Mouse (Mus musculus) left cerebral cortex, postnatal 4 days (tissue): Measurements from ENCODE around the gene Aldh2. TPM values are rescaled to one million over a fixed set of nuclear protein-coding genes. Genes with fewer than 3 reads are reported as not detected.
A peak's percentile ranks its signal among the peaks of the same experiment; 100 is the strongest.

ENCODE experiments used
- DNase-seq: peaks from one replicate; pipeline ENCODE4 v3.0.0-alpha.2; 2022
- intact Hi-C: fragments of 180-260 bp; cut with DNase I; formaldehyde crosslinking; loops from one replicate; pipeline ENCODE4 v1.15.1; 2025
- total RNA-seq, 2 experiments: library from RNA; stranded (reverse); gene quantifications; 2 replicates each; pipeline ENCODE4 v1.2.3; 2021

Gene Aldh2
- total RNA-seq, 2 experiments from 2014 or later, result 87.4 to 90.9 TPM

GRCm38 (mm10) chr5:121596226-121596625 is 2.6 kb upstream of the Aldh2 start:
- intact Hi-C loops, result no loop called here
- no peak for DNase-seq

GRCm38 (mm10) chr5:121595758-121596157 is 2.1 kb upstream of the Aldh2 start:
- no peak for DNase-seq
- intact Hi-C loops, result no loop called here

GRCm38 (mm10) chr5:121594714-121595313 is 1.2 kb upstream of the Aldh2 start:
- intact Hi-C loops, result no loop called here
- DNase-seq, result no peak

DNA sequence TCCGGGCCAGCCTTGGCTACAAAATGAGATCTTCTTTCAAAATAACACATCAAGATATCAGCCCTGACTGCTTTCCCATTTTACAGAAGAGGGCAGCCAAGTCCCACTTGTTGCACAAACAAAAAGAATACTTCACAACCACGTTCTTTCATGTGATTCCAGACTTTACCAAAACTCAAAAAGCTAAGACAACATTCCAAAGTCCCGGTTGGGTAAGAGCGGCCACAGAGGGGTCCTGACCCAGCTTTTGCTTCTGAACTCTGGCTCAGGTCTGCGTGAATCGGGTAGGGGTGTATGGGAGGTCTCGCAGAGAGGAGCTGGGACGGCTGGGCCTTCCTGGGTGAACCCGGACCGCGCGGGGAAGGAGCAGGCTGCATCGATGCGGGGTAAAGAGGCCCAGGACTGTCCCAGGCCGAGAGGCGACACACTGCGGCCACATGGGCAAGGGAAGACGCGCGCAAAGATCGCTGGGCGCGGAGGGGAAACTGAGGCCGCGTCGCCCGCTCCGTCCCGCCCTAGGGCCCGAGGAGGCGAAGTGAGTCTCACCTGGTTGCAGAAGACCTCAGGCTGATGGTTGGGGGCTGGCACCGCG is 712 bp downstream of the Aldh2 start:
- intact Hi-C loops, result no loop called here

DNA sequence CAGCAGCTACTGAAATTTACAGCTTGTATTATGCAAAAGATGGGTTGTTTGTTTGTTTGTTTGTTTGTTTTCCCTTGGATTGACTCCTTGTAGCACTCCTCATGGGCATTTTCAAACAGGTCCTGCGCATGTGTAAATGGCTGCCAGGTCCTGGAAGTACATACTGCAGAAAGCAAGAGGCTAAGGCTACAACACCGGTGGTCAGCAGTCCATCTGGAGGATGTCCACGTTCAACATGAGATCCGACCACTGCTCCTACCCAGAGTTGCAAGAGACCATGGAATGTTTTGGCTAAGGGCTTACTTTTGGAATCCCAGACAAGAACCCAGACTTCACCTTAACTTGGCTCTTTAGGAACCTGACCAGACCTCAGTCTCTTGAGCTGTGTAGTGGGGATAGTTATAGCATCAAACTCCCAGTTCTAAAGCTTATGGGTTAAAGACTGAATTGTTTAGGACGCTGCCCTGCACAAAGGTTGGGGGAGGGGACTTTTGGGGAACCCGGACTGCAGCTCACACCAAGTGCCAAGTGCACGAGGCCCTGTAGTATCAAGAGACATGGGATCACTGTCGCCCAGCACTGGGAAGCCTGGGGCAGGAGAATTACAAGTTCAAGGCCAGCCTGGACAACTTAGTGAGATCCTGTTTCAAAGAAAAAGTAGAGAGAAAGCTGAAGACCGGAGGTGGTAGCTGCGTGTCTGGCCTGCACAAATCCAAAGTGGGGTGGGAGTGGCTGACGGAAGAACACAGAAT is 1.4 kb downstream of the Aldh2 start:
- intact Hi-C loops, result no loop called here
- DNase-seq, result no peak

More for the DNA sequence above, 712 bp downstream of the Aldh2 start:
- DNase-seq, result no peak

GRCm38 (mm10) chr5:121591417-121592063 is 2.1 kb downstream of the Aldh2 start:
- no peak for DNase-seq
- intact Hi-C loops, result no loop called here

DNA sequence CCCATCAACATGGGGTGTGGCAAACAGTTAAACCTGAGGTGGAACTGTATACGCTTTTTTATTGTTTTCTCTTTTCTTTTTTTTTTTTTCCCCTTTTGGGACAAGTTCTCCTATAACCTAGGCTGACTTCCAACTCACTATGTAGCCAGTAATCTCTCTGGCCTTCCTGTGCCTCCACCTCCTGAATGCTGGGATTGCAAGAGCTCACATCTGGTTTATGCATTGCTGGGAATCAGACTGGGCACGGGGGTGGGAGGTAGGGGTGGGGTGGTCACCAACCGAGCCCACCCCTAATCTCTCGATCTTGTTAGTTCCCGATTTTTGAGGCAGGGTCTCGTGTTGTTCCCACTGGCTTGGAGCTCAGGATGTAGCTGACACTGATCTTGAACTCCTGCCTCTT is 3.7 kb downstream of the Aldh2 start:
- intact Hi-C loops, result no loop called here

GRCm38 (mm10) chr5:121586400-121587039 is 7.1 kb downstream of the Aldh2 start:
- no peak for DNase-seq
- intact Hi-C loops, result no loop called here

More for the DNA sequence above, 3.7 kb downstream of the Aldh2 start:
- no peak for DNase-seq

- no peak for DNase-seq
- intact Hi-C loops, result no loop called here
Measured at GRCm38 (mm10) chr5:121585699-121586098, 7.9 kb downstream of the Aldh2 start.

DNA sequence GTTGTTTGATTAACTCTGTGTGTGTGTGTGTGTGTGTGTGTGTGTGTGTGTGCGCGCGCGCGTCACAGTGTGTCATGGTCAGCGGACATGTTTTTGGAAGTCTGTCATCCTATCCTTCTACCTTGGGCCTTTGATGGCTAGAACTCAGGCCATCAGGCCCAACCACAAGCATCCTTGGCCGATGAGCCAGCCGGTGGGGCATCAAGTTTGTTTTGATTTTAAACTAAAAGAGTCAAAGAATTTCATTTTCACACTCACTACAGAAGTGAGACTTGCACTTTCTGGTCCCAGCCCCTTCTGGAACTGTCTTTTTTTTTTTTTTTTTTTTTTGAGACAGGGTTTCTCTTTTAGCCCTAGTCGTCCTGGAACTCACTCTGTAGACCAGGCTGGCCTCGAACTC is 8.6 kb downstream of the Aldh2 start:
- DNase-seq, result no peak
- intact Hi-C loops, result no loop called here

DNA sequence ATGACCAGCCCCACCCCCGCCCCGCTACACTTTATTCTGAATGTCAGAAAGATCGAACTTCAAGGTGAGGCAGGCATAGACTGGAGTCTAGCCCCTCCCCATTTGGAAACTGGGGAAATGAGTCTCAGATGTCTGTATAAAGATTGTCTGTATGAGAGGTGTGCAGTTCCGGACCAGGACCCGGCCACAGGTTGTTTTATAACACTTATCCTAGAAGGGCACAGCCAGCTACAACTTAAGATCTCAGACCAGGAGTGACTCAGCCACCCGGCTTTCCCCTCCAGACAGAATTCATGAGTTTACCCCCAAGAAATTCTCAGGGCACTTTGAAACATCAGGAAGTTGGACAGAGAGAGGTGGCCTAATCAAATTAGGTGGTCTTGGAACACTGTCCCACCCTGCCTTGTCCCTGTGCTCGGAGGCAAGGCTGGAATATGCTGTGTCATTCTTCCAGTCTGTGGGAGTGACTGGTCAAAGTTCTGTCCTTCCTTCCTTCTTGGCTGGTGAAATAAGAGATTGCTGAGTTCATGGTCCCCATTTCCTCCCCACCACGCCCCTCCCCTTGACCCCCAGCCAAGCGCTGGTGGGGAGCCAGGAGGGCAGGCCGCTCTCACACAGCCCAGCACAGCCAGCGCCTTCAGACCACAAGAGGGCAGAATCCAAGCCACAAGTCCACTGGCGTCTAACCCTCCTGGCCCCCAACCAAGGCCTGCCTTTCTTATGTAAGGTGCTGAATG is 9.7 kb downstream of the Aldh2 start:
- peak; percentile 82 for DNase-seq
- intact Hi-C loops, result no loop called here

DNA sequence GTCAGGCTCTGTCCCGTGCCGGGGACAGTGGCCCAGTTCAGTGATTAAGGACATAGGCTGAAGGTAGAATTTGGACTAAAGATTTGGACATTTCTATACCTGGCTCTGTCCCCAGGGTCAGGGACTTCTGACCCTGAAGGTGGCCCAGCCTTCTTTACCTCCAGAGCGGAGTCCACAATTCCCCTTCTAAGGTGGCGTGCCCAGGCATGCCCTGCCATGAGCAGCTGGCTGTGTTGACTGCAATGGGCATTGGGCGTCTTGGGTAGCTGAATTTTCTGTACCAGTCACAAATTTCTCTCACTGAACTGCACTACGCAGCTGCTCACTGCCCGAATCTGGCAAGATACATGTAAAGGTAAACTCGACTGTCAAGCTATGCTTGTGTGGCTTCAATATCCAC is 11.7 kb downstream of the Aldh2 start:
- intact Hi-C loops, result no loop called here
- no peak for DNase-seq

DNA sequence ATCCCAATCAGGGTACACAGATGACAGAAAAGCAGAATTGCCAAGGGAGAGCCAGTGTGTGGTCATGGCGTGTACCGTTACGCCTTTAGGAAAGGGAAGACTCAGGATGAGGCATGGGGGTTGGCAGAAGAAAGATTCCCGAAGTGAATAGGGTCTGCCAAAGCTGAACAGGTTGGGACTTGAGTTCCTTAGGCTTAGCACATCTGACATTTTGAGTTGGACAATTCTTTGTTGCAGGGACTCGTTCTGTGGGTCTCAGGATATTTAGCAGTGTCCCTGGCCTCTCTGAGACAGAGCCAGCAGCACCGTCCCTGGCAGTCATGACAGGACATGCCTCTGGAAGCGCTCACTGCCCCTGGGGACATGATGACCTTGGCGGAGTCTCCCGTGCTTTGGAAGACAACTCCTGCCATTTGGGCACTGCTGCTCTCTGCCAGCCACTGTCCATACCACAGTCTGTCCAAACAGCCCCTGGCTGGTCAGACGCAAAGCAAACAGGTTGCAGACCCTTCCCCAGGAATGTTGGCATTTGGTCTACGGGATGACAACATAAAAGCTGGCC is 16.6 kb downstream of the Aldh2 start:
- intact Hi-C loops, result no loop called here
- DNase-seq, result no peak

DNA sequence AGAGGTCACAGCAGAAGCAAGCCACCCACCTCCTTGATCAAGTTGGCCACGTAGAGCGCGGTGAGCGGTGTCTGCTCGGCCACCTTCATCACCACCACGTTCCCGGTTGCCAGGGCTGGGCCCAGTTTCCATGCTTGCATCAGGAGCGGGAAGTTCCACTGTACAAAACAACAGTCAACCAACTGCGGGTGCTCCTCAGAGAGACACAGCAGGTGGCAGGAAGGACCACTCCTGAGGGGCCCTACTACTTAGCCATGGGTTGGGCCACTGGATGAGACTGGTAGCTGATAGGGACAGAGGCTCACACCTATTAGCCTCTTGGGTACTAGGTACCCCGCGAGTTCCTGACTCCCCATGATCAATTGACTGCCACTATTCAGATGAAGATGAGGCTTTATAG is 17.8 kb downstream of the Aldh2 start:
- intact Hi-C loops, result no loop called here
- no peak for DNase-seq

GRCm38 (mm10) chr5:121574145-121574544 is 19.5 kb downstream of the Aldh2 start:
- intact Hi-C loops, result no loop called here
- DNase-seq, result no peak

- intact Hi-C loops, result no loop called here
- no peak for DNase-seq
Measured at GRCm38 (mm10) chr5:121570787-121571186, 22.8 kb downstream of the Aldh2 start.

DNA sequence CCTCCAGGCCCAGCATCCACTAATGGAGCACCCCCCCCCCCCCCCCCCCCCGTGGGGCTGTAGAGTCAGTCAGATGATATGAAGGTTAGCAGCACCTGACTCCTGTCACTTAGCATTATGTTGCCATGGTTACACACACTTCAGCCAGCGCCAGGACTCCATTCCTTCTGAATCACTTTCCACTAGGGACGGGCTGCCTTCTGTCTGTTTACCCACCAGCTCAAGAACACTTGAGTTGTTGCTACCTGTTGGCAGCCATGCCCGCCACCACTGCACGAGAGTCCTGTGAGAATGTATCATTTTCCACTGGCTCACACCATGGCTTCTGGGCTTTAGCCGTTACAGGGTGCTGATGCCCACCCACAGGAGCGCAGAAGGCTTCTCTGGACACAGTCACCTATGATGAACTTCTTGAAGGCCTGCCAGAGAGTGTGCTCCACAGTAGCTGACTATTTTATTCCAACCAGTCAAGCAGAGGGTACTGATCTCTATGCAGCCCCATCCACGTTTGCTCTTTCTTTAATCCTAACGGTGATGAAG is 23.7 kb downstream of the Aldh2 start:
- DNase-seq, result no peak
- intact Hi-C loops, result no loop called here

DNA sequence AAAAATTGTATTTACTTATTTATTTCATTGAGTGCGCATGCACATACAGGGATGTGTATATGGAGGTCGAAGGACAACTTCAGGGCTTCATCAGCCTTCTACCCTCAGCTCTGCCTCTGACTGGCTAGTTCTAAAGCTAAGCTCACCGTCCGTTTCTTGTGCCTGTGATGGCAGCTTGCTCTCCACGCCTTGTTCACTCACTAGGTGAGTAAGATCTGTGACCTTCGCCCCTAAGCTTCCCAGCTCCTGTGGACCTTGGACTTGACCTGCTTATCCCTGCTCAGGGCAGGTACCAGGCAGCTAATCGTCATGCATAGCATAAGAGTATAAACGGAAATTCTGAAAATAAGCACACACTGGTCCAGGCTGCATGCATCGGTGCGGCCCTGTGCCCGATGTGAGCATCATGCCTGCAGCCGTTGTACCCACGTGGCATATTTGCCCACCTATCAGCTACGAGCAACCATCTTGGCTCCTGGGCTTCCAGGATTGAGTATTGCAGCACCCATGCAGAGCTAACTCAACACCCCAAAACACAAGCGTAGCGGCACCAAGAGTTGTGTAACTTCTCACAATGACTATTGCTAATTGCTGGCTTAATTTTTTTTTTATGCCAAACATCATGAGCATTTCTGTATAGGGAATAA is 27.5 kb downstream of the Aldh2 start:
- no peak for DNase-seq
- intact Hi-C loops, result no loop called here

DNA sequence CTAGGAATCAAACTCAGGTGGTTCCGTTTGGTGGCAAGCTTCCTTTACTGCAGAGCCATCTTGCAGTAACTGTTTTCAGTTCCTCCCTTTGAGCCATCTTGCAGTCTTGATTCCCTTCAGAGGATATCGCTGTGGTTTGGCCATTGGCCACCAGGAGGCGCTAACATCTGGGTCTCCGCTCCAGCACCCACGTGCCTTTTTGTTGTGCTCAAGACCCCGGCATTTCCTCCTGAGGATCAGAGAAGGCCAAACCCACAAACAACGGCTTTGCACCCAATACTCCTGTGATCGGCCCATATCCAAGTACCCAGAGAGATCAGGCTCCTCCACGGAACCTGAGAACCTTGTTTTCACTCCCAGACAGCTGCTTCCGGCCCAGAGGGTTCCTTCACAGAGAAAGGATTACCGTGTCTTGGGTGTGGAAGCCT is 29.1 kb downstream of the Aldh2 start:
- intact Hi-C loops, result loop anchor here (5.0 kb wide), 1 partner anchor 38 kb away; no protein-coding TSS in a partner anchor
- DNase-seq, result peak; percentile 87
